Comparison of ENCODE assay signal across 1 mouse cellular context in the genomic region with DNA sequence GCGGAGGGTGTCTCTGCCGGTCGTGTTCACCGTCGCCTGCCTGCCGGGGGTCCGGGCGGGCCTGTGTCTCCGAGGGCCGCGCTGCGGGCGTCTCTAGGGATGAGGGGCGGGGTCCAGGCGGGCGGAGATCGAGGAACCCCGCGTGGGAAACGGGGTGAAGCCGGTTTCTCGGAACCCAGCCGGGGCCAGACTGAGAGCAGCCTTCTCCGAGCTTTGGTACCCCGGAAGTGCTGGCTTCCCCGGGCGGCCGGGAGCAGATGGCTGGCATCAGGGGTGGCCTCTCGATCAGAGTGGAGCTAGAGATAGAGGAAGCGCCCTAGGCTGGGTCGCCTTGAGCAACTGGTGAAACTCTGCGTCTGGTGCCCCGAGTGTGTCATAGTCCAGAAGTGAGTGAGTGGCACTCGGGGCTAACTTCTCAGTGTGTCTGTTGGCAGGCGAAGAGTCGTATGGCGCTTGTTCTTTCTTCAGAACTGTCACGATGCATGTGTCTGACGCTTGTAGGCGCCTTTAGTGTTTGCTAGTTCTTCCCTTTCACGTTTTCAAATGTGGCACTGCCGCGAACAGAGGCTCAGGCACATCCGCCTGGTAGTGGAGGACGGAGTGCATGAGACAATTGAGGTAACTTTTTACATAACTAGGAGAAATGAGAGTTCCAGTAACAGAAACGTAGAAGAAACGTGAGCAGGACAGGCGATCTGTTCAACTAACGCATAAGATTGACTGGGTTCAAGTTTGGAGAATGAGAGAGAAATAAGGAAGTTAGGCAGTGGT.
TF ChIP-seq lines count a peak whose summit lies in the region.

No protein-coding gene starts in this region.

TF ChIP-seq in MEL, 35 proteins besides CTCF, POLR2A, EP300 and RAD21:
- TF ChIP-seq MYC (IDR thresholded peaks at IDR 0.05; ENCODE audit: low read depth, low read length) (peak; percentile 58; the same call in 1 of the 2 replicates), UBTF (IDR thresholded peaks at IDR 0.05; ENCODE audit: borderline replicate concordance, insufficient read depth, low read depth, low read length) (no peak), ETS1 (IDR thresholded peaks at IDR 0.05; ENCODE audit: low read depth, low read length) (0 out of 2 replicates have a peak, but pooled peaks have one; percentile 11), GATA1 (IDR thresholded peaks at IDR 0.05; ENCODE audit: low read depth, low read length) (no peak), ELF1 (IDR thresholded peaks at IDR 0.05; ENCODE audit: low read depth, low read length) (peak; percentile 62; the same call in 1 of the 2 replicates), BHLHE40 (IDR thresholded peaks at IDR 0.05; ENCODE audit: borderline replicate concordance, low read depth, low read length) (peak; percentile 26; the same call in 1 of the 2 replicates), MAX (IDR thresholded peaks at IDR 0.05; ENCODE audit: low read length) (peak; percentile 51), SIN3A (IDR thresholded peaks at IDR 0.05; ENCODE audit: low read length) (peak; percentile 66; the same call in 1 of the 2 replicates), MYB (IDR thresholded peaks at IDR 0.05; ENCODE audit: low read depth, low read length) (no peak), E2F4 (IDR thresholded peaks at IDR 0.05; ENCODE audit: borderline replicate concordance, low read depth, low read length) (peak; percentile 15; the same call in 1 of the 2 replicates), POLR2AphosphoS5 (IDR thresholded peaks at IDR 0.05; ENCODE audit: borderline replicate concordance, low read depth, low read length) (no peak), TAL1 (IDR thresholded peaks at IDR 0.05; ENCODE audit: low read length) (no peak), ZC3H11A (IDR thresholded peaks at IDR 0.05; ENCODE audit: low read depth, low read length) (no peak), ZNF384 (IDR thresholded peaks at IDR 0.05; ENCODE audit: low read depth, low read length) (no peak), NRF1 (IDR thresholded peaks at IDR 0.05; ENCODE audit: insufficient read depth, low read depth, low read length, poor library complexity, severe bottlenecking) (no peak), GABPA (IDR thresholded peaks at IDR 0.05; ENCODE audit: low read depth, low read length) (no peak), MXI1 (IDR thresholded peaks at IDR 0.05; ENCODE audit: low read depth, low read length) (peak; percentile 83), CHD1 (IDR thresholded peaks at IDR 0.05; ENCODE audit: low read depth, low read length) (0 out of 2 replicates have a peak, but pooled peaks have one; percentile 20), MAFK (IDR thresholded peaks at IDR 0.05; ENCODE audit: borderline replicate concordance, low read depth, low read length) (no peak), KAT2A (conservative IDR thresholded peaks at IDR 0.05; ENCODE audit: low read depth, low read length) (no peak; the same call in 1 of the 2 replicates), USF1 (IDR thresholded peaks at IDR 0.05; ENCODE audit: low read depth, low read length) (no peak), MAZ (IDR thresholded peaks at IDR 0.05; ENCODE audit: low read depth, low read length) (0 out of 2 replicates have a peak, but pooled peaks have one; percentile 7), RCOR1 (IDR thresholded peaks at IDR 0.05; ENCODE audit: low read depth, low read length) (no peak), TCF12 (IDR thresholded peaks at IDR 0.05; ENCODE audit: low read depth, low read length) (no peak)
